Mouse (Mus musculus): ENCODE measurements around the gene H1f0. TPM values are rescaled to one million over a fixed set of nuclear protein-coding genes. Genes with fewer than 3 reads are reported as not detected.

H1f0 gene
- total and polyA plus RNA-seq, 2 experiments from 2014 or later = 229 to 318 TPM

DNA sequence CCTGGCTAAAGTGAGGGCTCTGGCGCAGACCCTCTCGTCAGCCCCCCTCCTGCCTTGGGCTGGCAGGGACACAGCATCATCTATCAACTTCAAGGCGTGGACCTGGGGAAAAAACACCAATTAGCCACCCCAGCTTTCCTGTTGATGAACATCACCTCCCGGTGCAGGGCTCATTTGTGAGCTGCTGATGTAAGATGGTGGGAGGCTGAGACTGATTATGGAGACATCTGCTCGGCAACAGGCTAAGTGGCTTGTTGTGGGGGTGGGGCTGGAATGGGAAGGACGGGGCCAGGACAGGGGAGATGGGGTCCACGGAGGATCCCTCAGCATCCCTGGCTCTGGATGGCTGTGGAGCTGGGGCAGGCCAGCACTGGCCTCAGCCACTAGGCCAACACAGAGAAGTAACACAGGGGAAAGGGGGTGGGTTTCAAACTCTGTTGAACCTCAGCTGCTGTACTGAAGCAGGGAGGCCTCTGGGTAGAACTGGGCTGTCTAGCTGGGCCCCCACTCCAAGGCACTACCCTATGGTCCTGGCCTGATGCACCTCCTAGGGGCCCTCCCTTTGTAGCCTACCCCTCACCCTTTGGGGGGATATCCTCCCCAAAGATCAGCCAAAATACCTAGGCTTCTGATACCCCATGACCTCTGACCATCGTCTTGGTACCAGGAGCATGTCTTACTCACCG, 22.1 kb downstream of the H1f0 start:
- DNase-seq (ENCODE audit: low spot score) (no peak), ATAC-seq (ENCODE audit: insufficient read depth, low read depth) (no peak)
- H3K36me3 ChIP-seq (replicated peaks; ENCODE audit: control insufficient read depth, insufficient read depth, low read length) = peaks cover 33% of the 10 kb centered on the region
- 46% methylated on average over 9 of the region's 9 CpGs for WGBS
- H3K4me3 ChIP-seq (ENCODE audit: low read depth, low read length) = no peak overlapping the region
- H3K4me1 ChIP-seq (ENCODE audit: control insufficient read depth, insufficient read depth) = no peaks in the 10 kb centered on the region
- no peak overlapping the region for H3K4me2 ChIP-seq (ENCODE audit: low read depth, low read length)
- 0 out of 2 replicates have a peak, but pooled peaks cover 5% of the 10 kb centered on the region for H3K27me3 ChIP-seq (ENCODE audit: control insufficient read depth, insufficient read depth, low read length)
- H3K27ac ChIP-seq (ENCODE audit: low read depth) = no peak overlapping the region
- no peaks in the 10 kb centered on the region for H3K9me3 ChIP-seq (replicated peaks; ENCODE audit: control insufficient read depth, low read length)
- no peak overlapping the region for H3K9ac ChIP-seq (replicated peaks; ENCODE audit: low read depth, low read length)
- no peak for TF ChIP-seq CTCF (IDR thresholded peaks at IDR 0.05; ENCODE audit: low read depth)

DNA sequence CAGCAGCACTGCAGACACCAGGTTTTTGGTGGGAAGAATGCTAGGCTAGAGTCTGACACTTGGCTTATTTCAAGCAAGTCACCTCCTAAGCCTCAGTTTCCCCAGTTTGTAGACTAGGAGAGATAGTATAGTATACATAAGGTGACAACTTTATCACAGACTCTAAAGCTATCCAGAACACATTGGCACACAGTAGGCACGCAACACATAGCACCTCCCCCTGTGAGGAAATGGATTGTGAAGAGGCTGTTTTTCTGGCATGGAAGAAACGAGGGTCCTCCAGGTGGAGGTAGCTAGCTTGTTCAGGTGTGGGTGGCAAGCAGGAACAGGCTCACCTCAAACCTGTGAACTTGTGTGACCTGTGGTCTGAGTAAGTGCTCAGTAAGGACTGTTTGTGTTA, 22.7 kb downstream of the H1f0 start:
- H3K9ac ChIP-seq (replicated peaks; ENCODE audit: low read depth, low read length) = no peak overlapping the region
- TF ChIP-seq CTCF (IDR thresholded peaks at IDR 0.05; ENCODE audit: low read depth) = no peak
- H3K27me3 ChIP-seq (ENCODE audit: control insufficient read depth, insufficient read depth, low read length) = no peaks in the 10 kb centered on the region
- no peak overlapping the region for H3K4me2 ChIP-seq (ENCODE audit: low read depth, low read length)
- no peak overlapping the region for H3K4me3 ChIP-seq (ENCODE audit: low read depth, low read length)
- no peaks in the 10 kb centered on the region for H3K4me1 ChIP-seq (ENCODE audit: control insufficient read depth, insufficient read depth)
- DNase-seq (ENCODE audit: low spot score) (no peak), ATAC-seq (ENCODE audit: insufficient read depth, low read depth) (no peak)
- H3K36me3 ChIP-seq (replicated peaks; ENCODE audit: control insufficient read depth, insufficient read depth, low read length) = peaks cover 39% of the 10 kb centered on the region
- 77% methylated on average over 2 of the region's 2 CpGs for WGBS
- H3K9me3 ChIP-seq (replicated peaks; ENCODE audit: control insufficient read depth, low read length) = no peaks in the 10 kb centered on the region
- no peak overlapping the region for H3K27ac ChIP-seq (ENCODE audit: low read depth)

DNA sequence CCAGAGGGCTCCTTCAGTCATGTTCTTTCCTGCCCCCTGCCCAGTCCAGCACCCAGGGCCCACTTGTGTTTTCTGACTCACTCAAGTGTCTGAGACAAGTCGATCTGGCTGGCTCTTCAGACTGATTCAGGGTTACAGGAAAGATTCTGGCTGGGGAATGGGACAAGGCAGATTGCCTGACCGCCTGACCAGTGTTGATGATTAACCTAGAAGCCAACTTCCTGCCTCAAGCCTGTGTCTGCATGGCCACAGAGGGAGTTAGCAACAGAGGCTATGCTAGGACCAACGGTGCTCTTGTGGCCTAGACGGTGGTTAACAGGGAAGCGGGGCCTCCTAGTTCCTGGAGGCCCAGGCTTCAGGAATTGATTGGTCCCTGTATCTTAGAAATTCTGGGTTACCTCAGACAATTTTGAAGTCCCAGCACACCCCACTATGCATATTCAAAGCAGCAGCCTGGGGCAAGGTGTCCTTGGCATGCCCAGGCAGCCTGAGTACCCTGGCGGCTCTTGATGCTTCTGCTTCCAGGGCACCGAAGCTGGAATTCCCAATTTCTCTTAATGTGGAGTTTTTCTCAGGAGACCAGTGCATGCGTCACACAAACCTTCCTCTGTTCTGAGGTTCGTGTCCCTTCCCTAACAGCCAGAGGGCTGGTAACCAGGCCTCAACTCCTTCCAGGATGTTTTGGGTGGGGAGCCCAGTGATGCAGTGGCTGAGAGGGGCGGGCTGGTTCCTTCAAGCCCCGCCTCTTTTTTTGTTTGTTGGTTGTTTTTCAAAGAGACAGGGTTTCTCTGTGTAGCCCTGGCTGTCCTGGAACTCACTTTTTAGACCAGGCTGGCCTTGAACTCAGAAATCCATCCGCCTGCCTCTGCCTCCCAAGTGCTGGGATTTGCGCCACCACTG, 23.5 kb downstream of the H1f0 start:
- Histone ChIP-seq H3K4me2 (ENCODE audit: low read depth, low read length) (no peak overlapping the region), H3K27me3 (ENCODE audit: control insufficient read depth, insufficient read depth, low read length) (no peaks in the 10 kb centered on the region), H3K4me3 (ENCODE audit: low read depth, low read length) (no peak overlapping the region), H3K9ac (replicated peaks; ENCODE audit: low read depth, low read length) (no peak overlapping the region), H3K27ac (ENCODE audit: low read depth) (no peak overlapping the region), H3K4me1 (ENCODE audit: control insufficient read depth, insufficient read depth) (no peaks in the 10 kb centered on the region), H3K9me3 (replicated peaks; ENCODE audit: control insufficient read depth, low read length) (no peaks in the 10 kb centered on the region), H3K36me3 (replicated peaks; ENCODE audit: control insufficient read depth, insufficient read depth, low read length) (peaks cover 47% of the 10 kb centered on the region)
- no peak for DNase-seq (ENCODE audit: low spot score)
- no peak for ATAC-seq (ENCODE audit: insufficient read depth, low read depth)
- TF ChIP-seq EP300 (IDR thresholded peaks at IDR 0.05; ENCODE audit: low read depth) (no peak), CTCF (IDR thresholded peaks at IDR 0.05; ENCODE audit: low read depth) (no peak)
- 68% methylated on average over 13 of the region's 13 CpGs for WGBS

DNA sequence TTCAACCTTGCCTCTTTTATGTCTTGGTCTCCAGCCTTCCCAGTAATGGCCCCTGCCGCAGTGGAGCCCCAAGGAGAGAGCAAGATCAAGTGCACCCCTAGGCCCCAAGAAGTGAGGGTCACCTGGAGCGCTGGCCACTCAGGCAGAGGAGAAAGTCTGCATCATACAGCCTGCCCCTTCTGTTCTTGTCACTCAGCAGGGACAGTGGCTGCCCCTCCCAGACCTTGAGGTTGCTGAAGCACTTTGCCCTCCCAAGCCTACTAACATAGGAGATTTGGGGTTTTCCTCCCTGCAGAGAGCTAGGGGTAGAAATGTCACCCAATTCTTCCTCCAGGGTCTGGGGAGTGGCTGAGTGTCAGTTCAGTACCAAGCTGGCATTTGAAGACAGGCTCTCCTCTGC, 24.1 kb downstream of the H1f0 start:
- 89% methylated on average over 2 of the region's 2 CpGs for WGBS
- no peak overlapping the region for H3K9ac ChIP-seq (replicated peaks; ENCODE audit: low read depth, low read length)
- no peak for TF ChIP-seq CTCF (IDR thresholded peaks at IDR 0.05; ENCODE audit: low read depth)
- TF ChIP-seq EP300 (IDR thresholded peaks at IDR 0.05; ENCODE audit: low read depth) = no peak
- H3K4me2 ChIP-seq (ENCODE audit: low read depth, low read length) = no peak overlapping the region
- H3K4me3 ChIP-seq (ENCODE audit: low read depth, low read length) = no peak overlapping the region
- H3K27me3 ChIP-seq (ENCODE audit: control insufficient read depth, insufficient read depth, low read length) = no peaks in the 10 kb centered on the region
- no peak overlapping the region for H3K27ac ChIP-seq (ENCODE audit: low read depth)
- DNase-seq (ENCODE audit: low spot score) (no peak), ATAC-seq (ENCODE audit: insufficient read depth, low read depth) (no peak)
- H3K9me3 ChIP-seq (replicated peaks; ENCODE audit: control insufficient read depth, low read length) = no peaks in the 10 kb centered on the region
- H3K4me1 ChIP-seq (ENCODE audit: control insufficient read depth, insufficient read depth) = no peaks in the 10 kb centered on the region
- peaks cover 53% of the 10 kb centered on the region for H3K36me3 ChIP-seq (replicated peaks; ENCODE audit: control insufficient read depth, insufficient read depth, low read length)

DNA sequence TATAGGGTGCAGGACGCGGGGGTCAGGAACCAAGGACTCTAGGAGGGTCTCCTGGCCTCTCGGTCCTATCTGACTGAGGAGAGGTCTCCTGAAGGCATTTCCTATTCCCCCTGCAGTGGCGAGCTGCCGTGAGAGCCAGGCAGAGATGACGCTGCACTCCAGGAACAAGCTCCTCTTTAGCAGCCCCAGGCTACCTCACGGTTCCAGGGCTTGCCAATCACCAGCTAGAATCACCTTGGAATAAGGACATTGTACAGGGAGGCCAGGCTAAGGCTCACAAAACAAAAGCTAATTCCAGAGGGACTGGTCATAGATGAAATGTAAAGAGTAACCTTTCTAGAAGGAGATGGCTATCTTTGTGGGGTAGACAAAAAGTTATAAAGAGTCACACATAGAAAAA, 28.4 kb downstream of the H1f0 start:
- ATAC-seq (ENCODE audit: insufficient read depth, low read depth) (no peak), DNase-seq (ENCODE audit: low spot score) (no peak)
- WGBS = 86% methylated on average over 7 of the region's 7 CpGs
- no peak overlapping the region for H3K27ac ChIP-seq (ENCODE audit: low read depth)
- peaks cover 89% of the 10 kb centered on the region for H3K36me3 ChIP-seq (replicated peaks; ENCODE audit: control insufficient read depth, insufficient read depth, low read length)
- H3K9me3 ChIP-seq (replicated peaks; ENCODE audit: control insufficient read depth, low read length) = no peaks in the 10 kb centered on the region
- H3K4me1 ChIP-seq (ENCODE audit: control insufficient read depth, insufficient read depth) = peaks cover 2% of the 10 kb centered on the region; the same call in 1 of the 2 replicates
- no peaks in the 10 kb centered on the region for H3K27me3 ChIP-seq (ENCODE audit: control insufficient read depth, insufficient read depth, low read length)
- TF ChIP-seq EP300 (IDR thresholded peaks at IDR 0.05; ENCODE audit: low read depth) = no peak
- no peak for TF ChIP-seq CTCF (IDR thresholded peaks at IDR 0.05; ENCODE audit: low read depth)
- no peak overlapping the region for H3K4me3 ChIP-seq (ENCODE audit: low read depth, low read length)
- H3K9ac ChIP-seq (replicated peaks; ENCODE audit: low read depth, low read length) = no peak overlapping the region
- no peak overlapping the region for H3K4me2 ChIP-seq (ENCODE audit: low read depth, low read length)
